Mouse (Mus musculus): ENCODE results near the gene Ggt6.

Ggt6 gene

DNA sequence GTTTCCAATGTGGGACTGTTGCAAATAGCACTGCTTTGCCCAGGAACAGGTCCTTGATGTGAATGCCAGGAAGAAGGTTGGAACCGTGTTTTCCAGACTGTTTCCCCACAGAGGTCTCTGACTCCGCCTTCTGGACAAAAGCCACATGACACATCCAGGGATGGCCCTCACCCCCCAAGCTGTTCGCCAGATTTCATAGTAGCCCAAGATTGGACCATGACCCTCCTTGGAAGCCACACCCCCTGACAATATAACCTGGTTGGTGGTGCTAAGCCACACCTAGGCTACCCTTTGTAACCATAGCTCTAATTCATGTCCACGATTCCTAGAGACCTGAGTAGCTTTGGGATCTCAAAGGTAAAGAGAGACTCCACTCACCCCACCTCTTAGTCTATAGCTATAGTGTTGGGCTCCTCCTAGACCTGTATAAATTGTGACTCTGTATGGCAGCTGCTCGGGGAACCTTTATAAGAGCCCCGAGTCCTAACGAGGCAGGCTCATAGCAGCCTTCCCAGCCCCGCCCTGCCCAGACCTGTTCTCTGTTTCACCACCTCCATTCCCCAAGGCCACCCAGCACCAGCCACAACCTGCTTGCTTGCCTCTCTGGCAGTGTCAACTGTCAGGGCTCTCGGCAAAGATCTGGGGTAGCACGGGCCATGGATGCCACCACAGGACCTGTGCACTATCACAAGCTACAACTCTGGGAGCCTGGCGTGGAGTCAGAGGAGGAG lies at the start of gene Ggt6:
Gene Ggt6 (plus strand): TSS at position 564 of the 731 bp plus-strand sequence.
- DNase-seq: no peak

GRCm38 (mm10) chr11:72388113-72388529 lies 47.2 kb upstream of the Ggt6 start:
- DNase-seq: no peak

DNA sequence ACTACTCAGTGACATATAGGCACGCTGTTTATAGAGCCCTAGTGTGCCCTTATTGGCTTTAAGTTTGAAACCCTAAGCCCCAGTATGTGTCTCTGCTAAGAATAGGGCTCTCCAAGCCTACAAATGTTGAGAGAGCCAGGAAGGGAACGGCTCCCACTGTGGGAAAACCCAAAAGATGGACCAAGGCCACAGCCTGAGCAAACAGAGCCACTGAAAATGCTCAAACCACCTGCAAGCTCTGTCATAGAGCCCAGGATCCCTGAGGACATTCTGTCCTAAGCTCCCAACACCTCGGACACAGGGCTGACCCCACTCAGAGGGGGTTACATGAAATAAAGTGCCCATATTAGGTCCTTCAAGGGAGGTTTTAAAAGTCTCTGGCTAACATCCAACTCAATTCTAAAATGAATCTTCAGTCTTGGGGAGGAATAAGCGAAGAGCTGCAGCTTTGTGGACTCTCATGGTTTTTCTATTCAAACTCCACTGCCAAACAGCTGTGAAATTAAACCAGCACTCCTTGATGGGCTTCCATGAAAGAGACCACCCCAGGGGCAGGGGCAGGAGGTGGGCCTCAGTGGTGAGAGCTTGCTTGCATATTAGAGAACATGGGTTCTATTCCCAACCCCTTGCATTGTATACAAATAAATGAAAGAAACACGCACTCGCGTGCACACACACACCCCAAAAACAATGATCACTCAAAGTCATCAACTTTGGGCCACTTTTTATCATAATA lies 45.8 kb upstream of the Ggt6 start:
- no peak for DNase-seq

DNA sequence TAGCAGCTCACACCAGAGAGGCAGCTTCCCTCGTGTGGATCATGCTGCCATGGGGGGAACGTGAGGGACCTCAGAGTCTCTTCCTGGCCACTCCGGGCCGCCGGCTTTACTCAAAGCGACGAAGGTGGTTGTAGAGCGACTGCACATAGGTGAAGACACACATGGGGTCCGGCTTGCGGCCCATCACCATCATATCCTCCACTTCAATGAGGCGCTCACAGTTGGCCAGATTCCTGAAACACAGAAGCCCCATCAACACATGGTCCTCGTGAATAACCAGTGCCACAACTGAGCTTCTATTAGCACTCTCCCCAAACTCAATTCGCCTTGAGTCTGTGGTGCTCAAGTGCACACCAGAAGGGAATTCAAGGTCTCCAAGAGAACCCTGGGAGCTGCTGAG lies 44.1 kb upstream of the Ggt6 start:
- no peak for DNase-seq

GRCm38 (mm10) chr11:72393243-72393642 lies 42.1 kb upstream of the Ggt6 start:
- DNase-seq: no peak

DNA sequence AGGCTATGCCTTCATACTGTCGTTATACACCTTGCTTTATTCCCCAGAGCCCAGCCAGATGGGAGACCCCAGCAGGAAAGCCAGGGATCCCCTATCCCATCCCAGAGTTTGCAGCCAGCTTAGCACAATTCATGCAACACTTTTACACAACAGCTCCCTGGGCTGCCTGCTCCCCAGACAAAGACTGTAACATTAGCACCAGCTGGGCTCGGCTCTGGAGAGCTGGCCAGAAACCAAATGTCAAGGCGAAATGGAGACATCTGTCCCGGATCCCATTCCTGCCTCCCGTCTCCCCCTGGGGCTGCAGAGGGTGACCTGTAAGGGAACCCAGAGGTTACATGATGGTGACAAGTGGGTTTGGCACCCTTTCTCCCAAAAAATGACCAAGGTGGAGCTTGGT lies 41.7 kb upstream of the Ggt6 start:
- DNase-seq: no peak

- DNase-seq: no peak
Observed at GRCm38 (mm10) chr11:72394694-72395093, 40.6 kb upstream of the Ggt6 start.

DNA sequence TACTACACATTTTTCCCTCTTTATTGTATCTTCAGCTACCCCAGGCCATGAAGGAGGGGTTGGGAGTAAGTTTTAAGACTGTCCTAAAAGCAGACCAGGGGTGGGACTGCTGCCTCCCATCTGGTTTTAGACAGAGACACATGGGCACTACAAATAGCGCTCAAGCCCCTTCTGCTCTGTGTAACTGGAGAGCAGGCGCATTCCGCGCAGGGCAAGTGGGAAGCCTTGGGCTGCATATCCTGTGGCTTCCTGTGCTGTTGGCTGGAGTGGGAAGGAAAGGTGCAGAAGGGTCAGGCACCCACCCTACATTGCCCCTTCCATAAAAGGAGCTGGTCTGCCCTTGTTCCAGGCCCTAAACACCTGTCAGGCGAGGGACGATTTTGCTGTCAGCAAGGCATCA lies 39.7 kb upstream of the Ggt6 start:
- no peak for DNase-seq

DNA sequence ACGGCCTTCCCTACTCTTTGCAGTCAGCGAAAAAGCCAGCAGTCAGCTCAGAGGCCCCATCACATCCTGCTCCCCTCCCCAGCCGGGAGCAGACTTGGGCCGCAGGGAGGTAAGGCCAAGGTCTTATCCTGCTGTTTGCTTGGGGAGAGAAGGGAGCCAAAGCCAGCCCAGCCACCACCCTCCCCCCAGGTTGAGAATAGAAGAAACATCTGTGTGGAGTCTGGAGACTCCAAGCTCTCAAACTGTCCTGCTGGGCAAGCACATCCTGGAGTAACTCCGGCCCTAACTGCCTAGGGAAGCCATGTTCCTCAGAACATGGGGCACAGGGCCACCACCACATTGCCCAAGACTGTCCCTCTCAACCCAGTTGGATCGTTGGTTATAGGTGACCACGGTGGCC lies 38.7 kb upstream of the Ggt6 start:
- DNase-seq: no peak

GRCm38 (mm10) chr11:72397072-72397471 lies 38.3 kb upstream of the Ggt6 start:
- DNase-seq: no peak

DNA sequence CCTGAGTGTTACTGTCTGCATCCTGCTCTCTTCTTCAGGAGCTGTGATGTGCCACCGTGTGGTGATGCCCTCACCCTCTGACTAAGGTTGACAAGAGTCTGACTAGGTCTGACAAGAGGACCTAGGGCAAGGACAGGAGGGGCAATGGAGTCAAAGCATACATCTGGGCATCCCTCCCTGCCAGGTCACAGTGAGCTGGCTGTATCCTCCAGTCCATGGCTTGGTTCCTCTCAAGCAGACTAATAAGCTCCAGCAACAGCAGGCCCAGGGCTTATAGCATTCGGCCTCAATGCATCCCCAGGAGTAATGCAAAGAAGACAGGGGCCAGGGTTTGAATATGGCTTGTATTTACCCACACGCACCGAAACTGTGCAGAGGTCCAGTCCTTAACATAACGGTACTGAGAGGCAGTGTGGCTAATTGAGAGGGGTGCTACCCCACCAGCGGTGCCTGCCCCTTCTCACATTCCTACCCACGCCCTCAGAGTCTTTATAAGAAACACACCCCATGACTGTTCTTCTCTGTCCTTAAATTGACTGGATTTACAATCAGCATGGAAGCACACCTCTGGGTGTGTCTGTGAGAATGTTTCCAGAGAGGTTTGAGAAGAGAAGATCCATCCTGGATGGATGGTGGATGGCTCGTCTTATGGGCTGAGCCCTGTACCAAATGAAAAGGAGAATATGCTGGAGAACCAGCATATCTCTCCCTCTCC lies 37.4 kb upstream of the Ggt6 start:
- no peak for DNase-seq

- no peak for DNase-seq
Observed at GRCm38 (mm10) chr11:72401068-72401467, 34.3 kb upstream of the Ggt6 start.

DNA sequence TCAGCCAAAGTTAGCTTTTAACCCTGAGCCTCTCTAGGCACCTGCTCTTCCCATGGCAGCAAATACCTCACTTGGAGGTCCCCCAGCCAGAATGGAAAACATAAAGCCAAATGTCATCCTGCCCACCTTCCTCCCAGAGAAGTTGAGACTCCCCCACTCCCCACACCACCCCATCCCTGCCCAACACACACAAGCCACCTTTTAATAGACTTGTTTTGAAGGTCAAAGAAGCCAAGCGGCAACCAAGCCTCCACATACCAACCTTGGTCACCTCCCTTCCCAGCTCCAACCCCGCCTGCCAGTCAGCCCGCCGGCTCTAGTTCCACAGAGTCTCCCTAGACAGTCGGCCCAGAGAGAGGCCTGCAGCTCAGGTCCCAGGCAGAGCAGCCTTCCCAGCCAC lies 33.3 kb upstream of the Ggt6 start:
- DNase-seq: no peak

- no peak for DNase-seq
Observed at GRCm38 (mm10) chr11:72402969-72403368, 32.4 kb upstream of the Ggt6 start.

DNA sequence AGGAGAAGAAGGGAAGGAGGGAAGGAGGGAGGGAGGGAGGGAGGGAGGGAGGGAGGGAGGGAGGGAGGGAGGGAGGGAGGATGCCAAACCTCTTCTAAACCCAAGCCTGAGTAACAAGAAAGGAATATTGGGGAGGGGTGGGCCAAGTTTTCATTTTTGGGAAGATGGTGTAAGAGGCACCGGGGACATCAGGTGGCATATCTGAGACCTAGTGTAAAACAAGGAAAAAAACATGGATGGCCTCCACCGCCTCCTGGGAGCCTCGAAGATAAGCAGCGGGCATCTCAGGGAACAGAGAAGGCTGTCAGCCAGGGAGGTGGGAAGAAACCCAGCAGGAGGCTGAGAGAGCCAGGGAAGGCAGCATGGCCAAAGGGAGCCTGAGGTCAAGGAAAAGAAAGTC lies 29.8 kb upstream of the Ggt6 start:
- DNase-seq: no peak

DNA sequence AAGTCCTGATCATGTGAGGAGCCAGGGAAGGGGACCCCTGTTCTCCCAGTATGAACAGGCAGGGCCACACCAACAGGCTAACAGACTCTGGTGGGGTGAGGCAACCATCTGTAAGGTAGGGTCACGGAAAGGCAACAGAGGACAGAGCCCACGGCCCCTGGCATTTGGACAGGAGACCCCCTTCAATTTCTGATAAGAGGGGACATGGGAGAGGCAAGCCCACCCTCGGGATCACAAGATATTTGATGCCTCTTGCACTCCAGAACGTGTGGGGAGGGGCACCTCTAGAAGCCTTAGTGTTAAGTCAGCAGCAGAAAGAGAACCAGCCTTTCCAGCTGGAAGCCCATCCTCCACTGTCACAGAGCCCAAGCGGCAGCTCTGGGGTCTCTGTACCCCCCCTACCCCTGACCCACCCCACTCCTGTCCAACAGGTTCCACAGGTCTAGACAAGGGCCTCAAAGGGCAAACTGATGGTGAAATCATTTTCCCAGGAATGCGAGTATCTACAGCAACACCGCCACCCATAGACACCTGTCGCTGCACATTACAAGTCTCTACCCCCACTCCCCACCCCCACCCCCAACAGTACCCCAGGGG lies 29.1 kb upstream of the Ggt6 start:
- DNase-seq: no peak

- DNase-seq: no peak
Observed at GRCm38 (mm10) chr11:72407081-72407480, 28.2 kb upstream of the Ggt6 start.

DNA sequence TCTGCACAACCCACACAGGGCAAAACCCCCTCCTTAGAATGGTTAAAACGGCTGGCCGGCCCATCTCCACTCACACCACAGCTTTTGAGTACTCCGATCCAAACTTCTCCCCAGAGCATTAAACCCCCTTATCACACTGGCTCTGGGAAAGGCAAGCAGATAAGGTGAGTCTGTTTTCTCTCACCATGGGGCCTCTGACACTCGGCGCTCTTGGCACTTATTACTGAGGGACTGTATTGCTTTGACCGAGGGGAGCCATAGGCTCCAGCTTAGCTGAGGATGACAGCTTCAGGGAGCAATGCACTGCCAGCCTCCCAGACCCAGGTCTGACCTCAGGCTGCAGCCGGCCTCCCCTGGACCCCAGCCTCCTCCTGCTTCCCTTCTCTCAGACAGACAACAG lies 27.8 kb upstream of the Ggt6 start:
- no peak for DNase-seq

DNA sequence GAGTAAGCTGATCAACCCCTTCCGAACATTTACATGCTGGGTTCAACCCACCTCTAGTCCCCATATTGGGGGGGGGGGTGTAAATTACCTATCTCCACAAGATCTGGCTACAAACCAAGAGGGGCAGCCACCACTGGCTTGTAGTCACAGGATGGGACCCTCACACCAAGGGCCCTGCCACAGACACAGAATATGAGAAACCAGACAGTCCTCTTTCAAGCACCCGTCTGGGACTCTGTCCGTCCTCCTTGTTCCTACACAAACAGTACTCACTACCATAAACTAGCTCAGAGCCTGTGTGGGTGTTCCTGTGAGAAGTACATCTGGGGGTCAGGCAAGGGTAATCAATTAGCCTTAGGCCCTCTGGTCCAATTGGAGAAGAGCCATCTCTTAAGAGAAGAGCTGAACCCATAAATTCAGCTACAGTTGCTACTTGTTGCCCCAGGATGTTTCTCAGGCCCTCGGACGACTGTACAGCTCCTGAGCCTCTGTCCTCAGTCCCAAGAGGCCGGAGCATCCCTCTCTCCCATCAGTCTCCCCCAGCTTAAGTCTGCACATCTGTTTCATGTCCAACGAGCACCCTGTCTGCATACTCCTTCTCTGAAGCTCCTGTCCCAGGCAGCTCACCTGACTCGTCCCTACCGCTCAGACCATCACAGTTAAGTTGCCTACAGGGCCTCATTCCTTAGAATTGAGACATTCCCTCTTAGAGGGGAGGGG lies 26.7 kb upstream of the Ggt6 start:
- DNase-seq: no peak

DNA sequence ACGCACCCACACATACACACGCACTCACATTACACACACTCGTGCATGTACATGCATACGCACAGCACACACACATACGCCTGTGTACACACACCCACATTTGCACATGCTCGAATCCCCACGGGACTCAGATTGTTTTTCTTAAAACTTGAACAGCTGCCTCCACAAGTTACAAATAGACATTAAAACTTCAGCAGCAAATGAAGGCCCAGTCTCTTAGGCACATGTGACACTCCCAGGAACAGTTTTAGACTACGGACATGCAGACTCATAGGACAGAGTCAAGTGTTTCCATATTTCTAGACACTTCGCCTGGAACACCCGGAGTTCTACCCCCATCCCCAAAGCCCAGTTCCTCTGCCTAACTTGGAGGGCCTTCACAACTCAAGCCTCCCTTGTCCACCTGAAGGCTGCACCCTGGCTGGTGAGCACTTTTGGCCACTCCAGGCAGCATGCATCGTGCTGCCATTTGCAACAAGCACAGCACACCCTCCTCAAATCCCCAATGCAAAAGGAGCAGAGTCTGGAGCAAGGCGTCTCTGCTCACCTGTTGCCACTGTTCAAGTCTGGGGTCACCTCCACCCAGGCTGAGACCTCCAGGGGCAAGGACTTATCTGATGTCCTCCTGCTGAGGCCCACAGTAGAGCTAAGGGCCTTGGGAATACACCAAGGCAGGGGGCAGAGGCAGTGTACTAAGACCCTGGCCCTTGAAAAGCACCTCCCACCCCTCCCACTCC lies 25.5 kb upstream of the Ggt6 start:
- DNase-seq: no peak

DNA sequence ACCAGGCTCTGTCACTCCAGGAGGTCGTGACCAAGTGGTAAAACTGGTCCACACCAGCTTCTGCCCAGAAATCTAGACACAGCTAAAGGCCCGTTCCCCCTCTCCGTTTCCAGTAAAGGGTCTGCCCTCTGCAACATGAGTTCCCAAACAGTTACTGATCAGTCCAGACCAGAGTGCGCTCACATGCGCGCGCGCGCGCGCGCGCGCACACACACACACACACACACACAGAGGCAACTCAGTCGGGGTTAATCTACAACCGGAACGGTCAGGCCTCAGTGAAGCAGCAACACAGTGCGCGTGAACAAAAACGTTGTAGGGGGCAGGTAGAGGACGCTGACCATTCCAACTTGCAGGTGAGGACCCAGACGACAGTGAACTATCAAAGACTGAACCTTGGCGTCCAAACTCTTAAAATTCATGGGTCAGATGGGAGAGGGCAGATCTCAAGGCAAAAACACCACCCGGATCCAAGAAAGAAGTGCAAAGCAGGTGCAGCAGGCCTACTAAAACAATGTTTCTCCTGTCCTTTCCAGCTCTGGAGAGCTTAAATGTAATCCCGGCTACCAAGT lies 24.7 kb upstream of the Ggt6 start:
- DNase-seq: no peak

All from cerebellum, adult 8-10 months (tissue).